In the genomic region with DNA sequence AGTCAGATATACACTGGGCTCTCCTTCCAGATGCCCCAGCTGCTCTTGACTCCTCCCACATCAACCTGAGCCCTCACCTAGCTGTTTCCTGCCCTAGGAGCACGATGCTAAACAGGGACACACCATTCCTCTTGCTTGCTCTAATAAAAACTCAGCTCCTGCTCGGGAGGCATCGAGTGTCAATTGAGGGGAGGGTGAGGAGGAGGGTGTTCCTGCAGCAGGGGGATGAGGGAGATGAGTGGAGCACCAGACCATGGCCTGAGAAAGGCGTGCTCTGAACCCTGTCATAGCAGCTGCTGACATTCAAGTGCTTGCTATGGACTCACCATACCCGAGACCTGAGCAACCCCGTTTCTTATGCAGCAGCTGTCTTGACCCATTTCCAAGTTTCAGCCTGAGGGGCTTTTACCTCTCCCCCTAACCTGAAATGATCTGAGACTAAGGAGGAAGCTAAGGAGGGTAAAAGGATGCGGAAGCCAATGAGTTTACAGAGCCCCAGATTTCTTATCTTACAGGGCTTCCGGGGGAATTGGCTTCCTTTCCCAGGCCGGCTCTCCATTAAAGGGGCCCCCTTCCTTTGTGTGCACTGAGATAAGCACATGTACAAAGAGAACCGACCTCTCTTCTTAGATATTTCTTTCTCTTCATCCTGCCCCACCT, we compare ENCODE assay signal across 10 mouse cellular contexts. TPM values are rescaled to one million over a fixed set of nuclear protein-coding genes. Genes with fewer than 3 reads are reported as not detected.
DNase-seq lines count a peak whose midpoint lies in the region; ATAC-seq and TF ChIP-seq lines count a peak whose summit lies in the region.
"Had no signal": no experiment of that assay in that cellular context is flagged by ENCODE, and none has a peak within 500 bp of the region (broad histone marks: within the 10 kb centered on the region; RNA-seq: fewer than 3 reads in every experiment).

No protein-coding gene starts in this region.

- intact Hi-C loops in heart, postnatal 25 days (cut with DNase I), result loop anchor here (5.0 kb wide), 1 partner anchor 82 kb away; no protein-coding TSS in a partner anchor

- DNase-seq in heart, postnatal 25 days (ENCODE audit: low spot score), result no peak
- DNase-seq in heart, postnatal 0 days (ENCODE audit: low spot score), result peak; percentile 27
- DNase-seq in ovary, postnatal 10 days (ENCODE audit: low spot score), result no peak
- DNase-seq in forebrain, embryonic 14.5 days (ENCODE audit: low spot score), result no peak
- DNase-seq: cerebellum, adult 11-12 months had no signal

- 6% methylated on average over 10 of the region's 10 CpGs for WGBS in heart, embryonic 13.5 days
- 7% methylated on average over 10 of the region's 10 CpGs for WGBS in heart, postnatal 0 days
- 46% methylated on average over 10 of the region's 10 CpGs for WGBS in hindbrain, embryonic 13.5 days
- 44% methylated on average over 10 of the region's 10 CpGs for WGBS in forebrain, embryonic 14.5 days

- peak overlapping the region; percentile 74 for H3K27ac ChIP-seq in heart, embryonic 13.5 days (replicated peaks)
- 0 out of 2 replicates have a peak overlapping the region, but pooled peaks have one; percentile 18 for H3K27ac ChIP-seq in heart, postnatal 0 days (ENCODE audit: low read depth)
- no peak overlapping the region for H3K27ac ChIP-seq in hindbrain, embryonic 13.5 days
- no peak overlapping the region for H3K27ac ChIP-seq in forebrain, embryonic 14.5 days (ENCODE audit: low read depth, low read length)
- H3K27ac ChIP-seq: neural tube, embryonic 13.5 days had no signal

- H3K27me3 ChIP-seq in heart, embryonic 13.5 days (replicated peaks), result no peaks in the 10 kb centered on the region
- H3K27me3 ChIP-seq in heart, postnatal 0 days (ENCODE audit: control insufficient read depth, insufficient read depth, low read length), result no peaks in the 10 kb centered on the region
- H3K27me3 ChIP-seq in hindbrain, embryonic 13.5 days, result 0 out of 2 replicates have a peak, but pooled peaks cover 5% of the 10 kb centered on the region
- no peaks in the 10 kb centered on the region for H3K27me3 ChIP-seq in forebrain, embryonic 14.5 days (replicated peaks; ENCODE audit: control insufficient read depth, insufficient read depth, low read length)
- H3K27me3 ChIP-seq: neural tube, embryonic 13.5 days had no signal

- no peak for ATAC-seq in heart, embryonic 13.5 days (ENCODE audit: extremely low read depth, insufficient number of reproducible peaks, low FRiP score, low TSS enrichment)
- ATAC-seq in CD4-positive, CD25-positive, alpha-beta regulatory T cell, adult 4 months, result peak; percentile 80
- ATAC-seq in heart, postnatal 0 days (ENCODE audit: insufficient read depth, low read depth), result peak; percentile 36; the same call in 1 of the 2 replicates
- ATAC-seq in megakaryocyte progenitor cell, adult 5-6 weeks (replicated peaks; ENCODE audit: poor library complexity), result peak; percentile 63
- no peak for ATAC-seq in hindbrain, embryonic 13.5 days (ENCODE audit: low FRiP score)
- ATAC-seq in forebrain, embryonic 14.5 days, result no peak

- H3K4me3 ChIP-seq in heart, embryonic 13.5 days, result no peak overlapping the region
- H3K4me3 ChIP-seq in heart, postnatal 0 days (ENCODE audit: low read depth, low read length), result no peak overlapping the region
- no peak overlapping the region for H3K4me3 ChIP-seq in hindbrain, embryonic 13.5 days
- H3K4me3 ChIP-seq in forebrain, embryonic 14.5 days (ENCODE audit: low read depth, low read length), result no peak overlapping the region
- H3K4me3 ChIP-seq: neural tube, embryonic 13.5 days had no signal

- no peaks in the 10 kb centered on the region for H3K36me3 ChIP-seq in heart, embryonic 13.5 days
- no peaks in the 10 kb centered on the region for H3K36me3 ChIP-seq in heart, postnatal 0 days (replicated peaks; ENCODE audit: control insufficient read depth, insufficient read depth, low read length)
- no peaks in the 10 kb centered on the region for H3K36me3 ChIP-seq in hindbrain, embryonic 13.5 days
- H3K36me3 ChIP-seq in forebrain, embryonic 14.5 days (ENCODE audit: control insufficient read depth, insufficient read depth, low read length), result no peaks in the 10 kb centered on the region
- H3K36me3 ChIP-seq: neural tube, embryonic 13.5 days had no signal

- H3K4me2 ChIP-seq in heart, embryonic 13.5 days, result peak overlapping the region; percentile 45
- H3K4me2 ChIP-seq in heart, postnatal 0 days (ENCODE audit: low read depth, low read length), result peak overlapping the region; percentile 30
- H3K4me2 ChIP-seq in hindbrain, embryonic 13.5 days, result no peak overlapping the region
- H3K4me2 ChIP-seq in forebrain, embryonic 14.5 days (ENCODE audit: low read length), result no peak overlapping the region
- H3K4me2 ChIP-seq: neural tube, embryonic 13.5 days had no signal

- TF ChIP-seq EP300 in heart, postnatal 0 days (IDR thresholded peaks at IDR 0.05; ENCODE audit: low read depth), result no peak

- no peak for TF ChIP-seq CTCF in heart, postnatal 0 days (IDR thresholded peaks at IDR 0.05; ENCODE audit: low read depth)

- H3K9ac ChIP-seq in heart, embryonic 13.5 days, result 0 out of 2 replicates have a peak overlapping the region, but pooled peaks have one; percentile 33
- H3K9ac ChIP-seq in heart, postnatal 0 days (replicated peaks; ENCODE audit: low read depth, low read length), result no peak overlapping the region
- H3K9ac ChIP-seq in hindbrain, embryonic 13.5 days, result no peak overlapping the region
- H3K9ac ChIP-seq in forebrain, embryonic 14.5 days (ENCODE audit: low read length), result no peak overlapping the region
- H3K9ac ChIP-seq: neural tube, embryonic 13.5 days had no signal

- peaks cover 56% of the 10 kb centered on the region for H3K4me1 ChIP-seq in heart, embryonic 13.5 days
- H3K4me1 ChIP-seq in heart, postnatal 0 days (ENCODE audit: control insufficient read depth, insufficient read depth), result peaks cover 18% of the 10 kb centered on the region
- H3K4me1 ChIP-seq in hindbrain, embryonic 13.5 days (replicated peaks), result peaks cover 15% of the 10 kb centered on the region
- no peaks in the 10 kb centered on the region for H3K4me1 ChIP-seq in forebrain, embryonic 14.5 days (ENCODE audit: control insufficient read depth, insufficient read depth, low read length)

- no peaks in the 10 kb centered on the region for H3K9me3 ChIP-seq in heart, embryonic 13.5 days
- no peaks in the 10 kb centered on the region for H3K9me3 ChIP-seq in heart, postnatal 0 days (replicated peaks; ENCODE audit: control insufficient read depth, low read length)
- no peaks in the 10 kb centered on the region for H3K9me3 ChIP-seq in hindbrain, embryonic 13.5 days
- H3K9me3 ChIP-seq in forebrain, embryonic 14.5 days (replicated peaks; ENCODE audit: control insufficient read depth, low read length), result no peaks in the 10 kb centered on the region
- H3K9me3 ChIP-seq: neural tube, embryonic 13.5 days had no signal

RNA-seq across cellular contexts. Expression of a gene that starts 51.4 kb away (rescaled TPM):
- polyA plus RNA-seq in heart, embryonic 13.5 days (2015; fragmentation: Nextera tagmentation; extraction: Ambion mirVana), result 25.5 and 26.3 TPM in 2 replicates
- total RNA-seq in heart, postnatal 25 days (2021), result 1 to 10 TPM in 1 of 2 experiments, under 1 TPM in 1; 0.65 to 1.2 TPM
- polyA plus RNA-seq in CD4-positive, CD25-positive, alpha-beta regulatory T cell, adult 4 months (2017; shearing (Covaris generic)), result 10 to 100 TPM; 19.1 to 23.9 TPM
- 8.1 and 10.8 TPM in 2 replicates for total RNA-seq in heart, postnatal 0 days (2014; rRNA removed; ENCODE audit: low replicate concordance)
- polyA plus RNA-seq in heart, postnatal 0 days (2015; fragmentation: Nextera tagmentation; extraction: Ambion mirVana), result 4.0 and 5.5 TPM in 2 replicates
- total RNA-seq in megakaryocyte progenitor cell, adult 5-6 weeks (2015), result 31.6 and 38.2 TPM in 2 replicates
- total RNA-seq in megakaryocyte progenitor cell, adult 5-6 weeks (2017), result 30.9 and 42.9 TPM in 2 replicates
- polyA plus RNA-seq in hindbrain, embryonic 13.5 days (2015; fragmentation: Nextera tagmentation; extraction: Ambion mirVana), result 40.6 and 41.1 TPM in 2 replicates
- 35.2 and 40.7 TPM in 2 replicates for polyA plus RNA-seq in forebrain, embryonic 14.5 days (2014; fragmentation: Nextera tagmentation; extraction: Ambion mirVana)

Comparison
In these comparisons a context has a peak if more than half of its experiments do, and no peak if none do; other contexts are left out.
1. ATAC-seq: peak in CD4-positive, CD25-positive, alpha-beta regulatory T cell, adult 4 months (single experiment), heart, postnatal 0 days (single experiment) and megakaryocyte progenitor cell, adult 5-6 weeks (single experiment); none in heart, embryonic 13.5 days (single experiment), hindbrain, embryonic 13.5 days (single experiment) and forebrain, embryonic 14.5 days (single experiment).
2. H3K27ac ChIP-seq: peak in heart, embryonic 13.5 days (single experiment) and heart, postnatal 0 days (single experiment); none in hindbrain, embryonic 13.5 days (single experiment) and forebrain, embryonic 14.5 days (single experiment).
3. H3K4me2 ChIP-seq: peak in heart, embryonic 13.5 days (single experiment) and heart, postnatal 0 days (single experiment); none in hindbrain, embryonic 13.5 days (single experiment) and forebrain, embryonic 14.5 days (single experiment).